In genomic region chr11:49780161-49780817, GRCm38 (mm10) we compare ENCODE assay signal across 26 mouse cellular contexts. TPM values are rescaled to one million over a fixed set of nuclear protein-coding genes. Genes with fewer than 3 reads are reported as not detected.
A peak's percentile ranks its signal among the peaks of the same experiment; 100 is the strongest.
DNase-seq lines count a peak whose midpoint lies in the region; ATAC-seq and TF ChIP-seq lines count a peak whose summit lies in the region.
"Had no signal": no experiment of that assay in that cellular context is flagged by ENCODE, and none has a peak within 500 bp of the region (broad histone marks: within the 10 kb centered on the region; RNA-seq: fewer than 3 reads in every experiment).

No protein-coding gene starts in this region.

- dilution Hi-C loops in CH12.LX (cut with MboI; ENCODE audit: extremely low pct_ligation_motif_present, extremely low pct_unique_long_range_greater_than_20kb, low sequenced_read_pairs), result no loop called here

- in situ Hi-C loops in CH12.LX (cut with MboI; ENCODE audit: low pct_ligation_motif_present, low pct_unique_long_range_greater_than_20kb, low sequenced_read_pairs), result no loop called here

- DNase-seq in kidney, adult 11 months, result no peak
- DNase-seq in spleen, postnatal 36 days (ENCODE audit: low spot score in 2 of 2), result peak; percentile 4 to 13
- no peak for DNase-seq in spleen, postnatal 4 days (ENCODE audit: low spot score in 2 of 2)
- DNase-seq in CH12.LX (ENCODE audit: extremely low read depth), result no peak
- DNase-seq in adrenal gland, adult 18-20 months (ENCODE audit: low spot score in 2 of 2), result no peak
- DNase-seq: adrenal gland, adult 2 months; adrenal gland, postnatal 14 days; cerebellum, adult 11-12 months; cerebellum, adult 8-10 months; cerebellum, postnatal 10 days; cerebellum, postnatal 36 days; embryo, embryonic 11 days; gastrocnemius, postnatal 25 days; heart, adult 18-20 months had no signal

- WGBS in kidney, embryonic 15.5 days, result 48% methylated on average over 4 of the region's 4 CpGs

- H3K4me1 ChIP-seq in kidney, embryonic 15.5 days, result peaks cover 6% of the 10 kb centered on the region
- peaks cover 0 to 12% of the 10 kb centered on the region in 2 experiments; a peak in 2 of 4 replicates for H3K4me1 ChIP-seq in CH12.LX (ENCODE audit: control insufficient read depth in 1 of 2, insufficient read depth in 2 of 2)
- H3K4me1 ChIP-seq: embryonic facial prominence, embryonic 13.5 days; forebrain, embryonic 12.5 days; forebrain, embryonic 15.5 days; hindbrain, embryonic 12.5 days; hindbrain, embryonic 15.5 days had no signal

- H3K36me3 ChIP-seq in kidney, embryonic 15.5 days, result no peaks in the 10 kb centered on the region
- H3K36me3 ChIP-seq in CH12.LX (replicated peaks in 1 of 2; ENCODE audit: control insufficient read depth in 1 of 2, insufficient read depth in 1 of 2, low read length in 1 of 2), result no peaks in the 10 kb centered on the region
- H3K36me3 ChIP-seq: embryonic facial prominence, embryonic 10.5 days; embryonic facial prominence, embryonic 13.5 days; forebrain, embryonic 12.5 days; forebrain, embryonic 15.5 days; hindbrain, embryonic 12.5 days; hindbrain, embryonic 15.5 days had no signal

- ATAC-seq in kidney, embryonic 15.5 days (replicated peaks; ENCODE audit: low FRiP score), result peak; percentile 52; the same call in 1 of the 2 replicates
- no peak for ATAC-seq in cerebellum, adult (ENCODE audit: insufficient number of reproducible peaks, low FRiP score, low TSS enrichment)
- ATAC-seq: CD4-positive, CD25-positive, alpha-beta regulatory T cell, adult 4 months; forebrain, embryonic 15.5 days; Patski had no signal

- no peaks in the 10 kb centered on the region for H3K9me3 ChIP-seq in kidney, embryonic 15.5 days (replicated peaks)
- no peaks in the 10 kb centered on the region for H3K9me3 ChIP-seq in CH12.LX (replicated peaks; ENCODE audit: low read length)
- H3K9me3 ChIP-seq: embryonic facial prominence, embryonic 10.5 days; embryonic facial prominence, embryonic 13.5 days; forebrain, embryonic 12.5 days; forebrain, embryonic 15.5 days; hindbrain, embryonic 12.5 days; hindbrain, embryonic 15.5 days had no signal

- no peak for TF ChIP-seq CTCF in CH12.LX (conservative IDR thresholded peaks at IDR 0.05 in 1 of 2, IDR thresholded peaks at IDR 0.05 in 1 of 2; ENCODE audit: low read depth in 2 of 2, low read length in 2 of 2)

- H3K4me3 ChIP-seq in kidney, embryonic 15.5 days (replicated peaks), result no peak overlapping the region
- H3K4me3 ChIP-seq in CH12.LX (replicated peaks in 1 of 3; ENCODE audit: low read depth in 2 of 3, low read length in 2 of 3, poor library complexity in 1 of 3), result no peak overlapping the region
- H3K4me3 ChIP-seq: embryonic facial prominence, embryonic 10.5 days; embryonic facial prominence, embryonic 13.5 days; erythroblast, embryonic 14.5 days; forebrain, embryonic 12.5 days; forebrain, embryonic 15.5 days; hindbrain, embryonic 12.5 days; hindbrain, embryonic 15.5 days had no signal

- no peak overlapping the region for H3K4me2 ChIP-seq in kidney, embryonic 15.5 days
- no peak overlapping the region for H3K4me2 ChIP-seq in CH12.LX (ENCODE audit: insufficient read depth, low read depth, poor library complexity, severe bottlenecking)
- H3K4me2 ChIP-seq: embryonic facial prominence, embryonic 13.5 days; forebrain, embryonic 12.5 days; forebrain, embryonic 15.5 days; heart, embryonic 11.5 days; hindbrain, embryonic 12.5 days; hindbrain, embryonic 15.5 days had no signal

- H3K27ac ChIP-seq in kidney, embryonic 15.5 days, result no peak overlapping the region
- no peak overlapping the region for H3K27ac ChIP-seq in CH12.LX (ENCODE audit: insufficient read depth, low read depth)
- H3K27ac ChIP-seq: embryonic facial prominence, embryonic 10.5 days; embryonic facial prominence, embryonic 13.5 days; forebrain, embryonic 12.5 days; forebrain, embryonic 15.5 days; hindbrain, embryonic 12.5 days; hindbrain, embryonic 15.5 days had no signal

- H3K27me3 ChIP-seq in kidney, embryonic 15.5 days, result no peaks in the 10 kb centered on the region
- H3K27me3 ChIP-seq in CH12.LX (replicated peaks), result no peaks in the 10 kb centered on the region
- H3K27me3 ChIP-seq: embryonic facial prominence, embryonic 13.5 days; forebrain, embryonic 12.5 days; forebrain, embryonic 15.5 days; hindbrain, embryonic 12.5 days; hindbrain, embryonic 15.5 days had no signal

- TF ChIP-seq POLR2A in CH12.LX (IDR thresholded peaks at IDR 0.05; ENCODE audit: low read depth, low read length), result no peak

- TF ChIP-seq EP300 in CH12.LX (IDR thresholded peaks at IDR 0.05; ENCODE audit: low read length), result no peak

- H3K9ac ChIP-seq in kidney, embryonic 15.5 days, result no peak overlapping the region
- no peak overlapping the region for H3K9ac ChIP-seq in CH12.LX (ENCODE audit: insufficient read depth, low read depth)
- H3K9ac ChIP-seq: embryonic facial prominence, embryonic 13.5 days; forebrain, embryonic 12.5 days; forebrain, embryonic 15.5 days; hindbrain, embryonic 12.5 days; hindbrain, embryonic 15.5 days had no signal

- H3K79me2 ChIP-seq in CH12.LX (replicated peaks; ENCODE audit: control insufficient read depth, extremely low read depth, insufficient read depth, poor library complexity, severe bottlenecking), result no peaks in the 10 kb centered on the region

- TF ChIP-seq RAD21 in CH12.LX (IDR thresholded peaks at IDR 0.05; ENCODE audit: low read depth, low read length), result no peak; the same call in 1 of the 2 replicates

TF ChIP-seq in CH12.LX, 34 proteins besides CTCF, POLR2A, EP300 and RAD21:
- TF ChIP-seq UBTF (IDR thresholded peaks at IDR 0.05; ENCODE audit: low read depth, low read length), result no peak
- peak; percentile 51; the same call in 1 of the 2 replicates for TF ChIP-seq MAFK (IDR thresholded peaks at IDR 0.05; ENCODE audit: insufficient replicate concordance, low read length)

RNA-seq across cellular contexts. Expression of gene Gfpt2, which starts 13.7 kb away (rescaled TPM):
- polyA plus RNA-seq in kidney, embryonic 15.5 days (2015; fragmentation: Nextera tagmentation; extraction: Ambion mirVana), result 12.4 and 13.8 TPM in 2 replicates
- total RNA-seq in CH12.LX (2012; rRNA removed) (0.04 TPM in 1 of 2 replicates, not detected in the other), CH12.LX (2014; rRNA removed) (not detected in 2 replicates)
- polyA plus RNA-seq in CH12.LX (2012; ENCODE audit: insufficient read length, low read depth), result not detected in 2 replicates
- total RNA-seq in adrenal gland, adult 18-20 months (2021), result 10 to 100 TPM in 1 of 2 experiments, 1 to 10 TPM in 1; 4.3 to 11.2 TPM
- polyA plus RNA-seq: erythroblast, embryonic 14.5 days had no signal

Comparison
In these comparisons a context has a peak if more than half of its experiments do, and no peak if none do; other contexts are left out.
1. DNase-seq: peak in spleen, postnatal 36 days (2 of 2); none in kidney, adult 11 months (single experiment), spleen, postnatal 4 days (0 of 2), CH12.LX (single experiment) and adrenal gland, adult 18-20 months (0 of 2).
2. RNA of gene Gfpt2, which starts 13.7 kb away (total RNA-seq): 4.3 to 11.2 TPM in adrenal gland, adult 18-20 months; 0.04 TPM in CH12.LX; every median in the first group is over 4 times any median in the second.